ENCODE assay signal across 8 mouse cellular contexts in the genomic region with DNA sequence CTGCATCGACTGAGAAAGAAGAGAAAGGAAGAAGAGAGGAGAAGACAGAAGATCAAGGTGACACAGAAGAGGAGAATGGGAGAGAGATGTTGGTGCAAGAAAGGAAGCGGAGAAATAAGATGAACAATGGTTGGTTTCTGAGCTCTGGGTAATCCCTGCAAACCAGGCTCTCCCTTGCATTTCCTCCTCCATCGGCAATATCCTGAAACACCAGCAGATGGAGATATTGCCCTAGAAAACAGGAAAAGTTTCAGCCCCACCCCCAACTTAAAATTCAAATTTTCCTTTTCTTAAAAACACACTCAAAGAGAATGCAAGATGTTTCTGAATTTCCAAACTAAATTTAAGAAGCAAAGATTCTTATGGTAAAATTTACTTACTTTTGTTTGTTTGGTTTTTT. TPM values are rescaled to one million over a fixed set of nuclear protein-coding genes. Genes with fewer than 3 reads are reported as not detected.
DNase-seq lines count a peak whose midpoint lies in the region; ATAC-seq and TF ChIP-seq lines count a peak whose summit lies in the region.

No protein-coding gene starts in this region.

- H3K27ac ChIP-seq in neural tube, embryonic 11.5 days (ENCODE audit: low read depth, low read length) = no peak overlapping the region
- H3K27ac ChIP-seq in hindbrain, embryonic 16.5 days (ENCODE audit: low read depth, low read length) = no peak overlapping the region
- H3K27ac ChIP-seq in liver, embryonic 14.5 days = no peak overlapping the region

- no peak for TF ChIP-seq EP300 in liver, embryonic 14.5 days (IDR thresholded peaks at IDR 0.05; ENCODE audit: low read depth)

- H3K9ac ChIP-seq in neural tube, embryonic 11.5 days (ENCODE audit: low read length) = no peak overlapping the region
- peak overlapping the region; percentile 47; the same call in 1 of the 2 replicates for H3K9ac ChIP-seq in hindbrain, embryonic 16.5 days (ENCODE audit: low read depth, low read length)
- no peak overlapping the region for H3K9ac ChIP-seq in liver, embryonic 14.5 days (replicated peaks)

- H3K36me3 ChIP-seq in neural tube, embryonic 11.5 days (ENCODE audit: control insufficient read depth, insufficient read depth, low read length) = no peaks in the 10 kb centered on the region
- no peaks in the 10 kb centered on the region for H3K36me3 ChIP-seq in hindbrain, embryonic 16.5 days (ENCODE audit: control insufficient read depth, insufficient read depth, low read length)
- H3K36me3 ChIP-seq in liver, embryonic 14.5 days (replicated peaks; ENCODE audit: control insufficient read depth, insufficient read depth, low read depth) = no peaks in the 10 kb centered on the region

- H3K4me2 ChIP-seq in neural tube, embryonic 11.5 days (ENCODE audit: low read depth) = no peak overlapping the region
- H3K4me2 ChIP-seq in hindbrain, embryonic 16.5 days (ENCODE audit: low read length) = no peak overlapping the region
- H3K4me2 ChIP-seq in liver, embryonic 14.5 days (ENCODE audit: low read depth) = no peak overlapping the region

- 16% methylated on average over 3 of the region's 3 CpGs for WGBS in neural tube, embryonic 11.5 days
- WGBS in hindbrain, embryonic 16.5 days = 11% methylated on average over 3 of the region's 3 CpGs
- WGBS in liver, embryonic 14.5 days (ENCODE audit: insufficient replicate concordance) = 10% methylated on average over 3 of the region's 3 CpGs

- H3K9me3 ChIP-seq in neural tube, embryonic 11.5 days (ENCODE audit: control insufficient read depth, low read length) = no peaks in the 10 kb centered on the region
- no peaks in the 10 kb centered on the region for H3K9me3 ChIP-seq in hindbrain, embryonic 16.5 days (ENCODE audit: control insufficient read depth, low read length)
- no peaks in the 10 kb centered on the region for H3K9me3 ChIP-seq in liver, embryonic 14.5 days (ENCODE audit: control insufficient read depth, low read length)

- peak; percentile 72 for DNase-seq in adrenal gland, postnatal 10 days
- DNase-seq in adrenal gland, postnatal 25 days = no peak
- peak; percentile 31 for DNase-seq in neural tube, embryonic 11.5 days (ENCODE audit: low spot score)
- no peak for DNase-seq in neural tube, embryonic 10.5 days (ENCODE audit: extremely low spot score, low spot score)
- DNase-seq in cerebellum, postnatal 10 days = peak; percentile 73 to 83
- DNase-seq in liver, embryonic 14.5 days (ENCODE audit: low read depth in 3 of 3, low spot score in 3 of 3) = peak in 2 of 3 experiments; percentile 49 to 54
- peak; percentile 54 for DNase-seq in right cerebral cortex, postnatal 25 days

- peak; percentile 71 for TF ChIP-seq CTCF in liver, embryonic 14.5 days (IDR thresholded peaks at IDR 0.05; ENCODE audit: low read depth)

- peaks cover 15% of the 10 kb centered on the region for H3K4me1 ChIP-seq in neural tube, embryonic 11.5 days (ENCODE audit: control insufficient read depth, insufficient read depth, low read length)
- peaks cover 28% of the 10 kb centered on the region for H3K4me1 ChIP-seq in hindbrain, embryonic 16.5 days (ENCODE audit: control insufficient read depth, insufficient read depth, low read depth, low read length)
- H3K4me1 ChIP-seq in liver, embryonic 14.5 days (replicated peaks; ENCODE audit: control insufficient read depth in 2 of 2, insufficient read depth in 2 of 2, low read length in 1 of 2) = peaks cover 13 to 26% of the 10 kb centered on the region in 2 experiments

- no peaks in the 10 kb centered on the region for H3K27me3 ChIP-seq in neural tube, embryonic 11.5 days (ENCODE audit: control insufficient read depth, insufficient read depth, low read length)
- no peaks in the 10 kb centered on the region for H3K27me3 ChIP-seq in hindbrain, embryonic 16.5 days (replicated peaks; ENCODE audit: control insufficient read depth, insufficient read depth, low read length)
- H3K27me3 ChIP-seq in liver, embryonic 14.5 days (ENCODE audit: control insufficient read depth, insufficient read depth, low read length) = no peaks in the 10 kb centered on the region

- ATAC-seq in neural tube, embryonic 11.5 days (ENCODE audit: insufficient read depth, low FRiP score, low TSS enrichment) = no peak
- ATAC-seq in hindbrain, embryonic 16.5 days = no peak
- no peak for ATAC-seq in liver, embryonic 14.5 days (ENCODE audit: insufficient read depth)

- no peak overlapping the region for H3K4me3 ChIP-seq in neural tube, embryonic 11.5 days (ENCODE audit: low read depth, low read length)
- H3K4me3 ChIP-seq in hindbrain, embryonic 16.5 days (ENCODE audit: low read length) = no peak overlapping the region
- H3K4me3 ChIP-seq in liver, embryonic 14.5 days (ENCODE audit: insufficient read depth in 1 of 2, low read depth in 2 of 2, low read length in 2 of 2) = no peak overlapping the region

RNA-seq across cellular contexts. Expression of a gene that starts 2.8 kb away (rescaled TPM):
- 10 to 100 TPM; 14.6 to 16.1 TPM for total RNA-seq in adrenal gland, postnatal 10 days (2021)
- total RNA-seq in adrenal gland, postnatal 25 days (2021) = 13.1 and 14.3 TPM in 2 replicates
- polyA plus RNA-seq in neural tube, embryonic 11.5 days (2014; fragmentation: Nextera tagmentation; extraction: Ambion mirVana) = 51.6 and 56.7 TPM in 2 replicates
- polyA plus RNA-seq in hindbrain, embryonic 16.5 days (2015; fragmentation: Nextera tagmentation; extraction: Ambion mirVana) = 26.8 and 31.5 TPM in 2 replicates
- polyA plus RNA-seq in liver, embryonic 14.5 days (2012; rRNA removed) = 4.2 and 7.8 TPM in 2 replicates
- polyA plus RNA-seq in liver, embryonic 14.5 days (2014; fragmentation: Nextera tagmentation; extraction: Ambion mirVana) = 15.5 and 18.9 TPM in 2 replicates

RNA-seq across cellular contexts. Expression of a gene that starts 3.4 kb away (rescaled TPM):
- total RNA-seq in adrenal gland, postnatal 10 days (2021) = 10 to 100 TPM; 11.5 to 17.6 TPM
- 12.8 and 15.3 TPM in 2 replicates for total RNA-seq in adrenal gland, postnatal 25 days (2021)
- polyA plus RNA-seq in neural tube, embryonic 11.5 days (2014; fragmentation: Nextera tagmentation; extraction: Ambion mirVana) = 43.6 and 46.1 TPM in 2 replicates
- 36.8 and 39.3 TPM in 2 replicates for polyA plus RNA-seq in hindbrain, embryonic 16.5 days (2015; fragmentation: Nextera tagmentation; extraction: Ambion mirVana)
- polyA plus RNA-seq in liver, embryonic 14.5 days (2012; rRNA removed) = 3.3 and 3.5 TPM in 2 replicates
- 4.5 and 6.2 TPM in 2 replicates for polyA plus RNA-seq in liver, embryonic 14.5 days (2014; fragmentation: Nextera tagmentation; extraction: Ambion mirVana)

RNA-seq across cellular contexts. Expression of a gene that starts 34.4 kb away (rescaled TPM):
- total RNA-seq in adrenal gland, postnatal 10 days (2021) = 100 to 1,000 TPM; 145 to 194 TPM
- total RNA-seq in adrenal gland, postnatal 25 days (2021) = 196 and 217 TPM in 2 replicates
- polyA plus RNA-seq in neural tube, embryonic 11.5 days (2014; fragmentation: Nextera tagmentation; extraction: Ambion mirVana) = 44.7 and 45.7 TPM in 2 replicates
- polyA plus RNA-seq in hindbrain, embryonic 16.5 days (2015; fragmentation: Nextera tagmentation; extraction: Ambion mirVana) = 33.5 and 33.7 TPM in 2 replicates
- polyA plus RNA-seq in liver, embryonic 14.5 days (2012; rRNA removed) = 47.5 and 50.1 TPM in 2 replicates
- polyA plus RNA-seq in liver, embryonic 14.5 days (2014; fragmentation: Nextera tagmentation; extraction: Ambion mirVana) = 75.7 and 75.9 TPM in 2 replicates

Comparison
In these comparisons a context has a peak if more than half of its experiments do, and no peak if none do; other contexts are left out.
1. DNase-seq: peak in adrenal gland, postnatal 10 days (single experiment), neural tube, embryonic 11.5 days (single experiment), cerebellum, postnatal 10 days (2 of 2), liver, embryonic 14.5 days (2 of 3) and right cerebral cortex, postnatal 25 days (single experiment); none in adrenal gland, postnatal 25 days (single experiment) and neural tube, embryonic 10.5 days (single experiment).